Mouse (Mus musculus) retina, postnatal 1 day (tissue): ENCODE data around the gene Slc9a2.
"Not testable (repeated sequence)": the region's sequence is repeated elsewhere in the genome, so short reads cannot be mapped to it uniquely, and the experiment has no call there.

Experiments
- DNase-seq: peaks from one replicate; pipeline ENCODE4 v3.0.0-alpha.2; 2012

Gene Slc9a2

DNA sequence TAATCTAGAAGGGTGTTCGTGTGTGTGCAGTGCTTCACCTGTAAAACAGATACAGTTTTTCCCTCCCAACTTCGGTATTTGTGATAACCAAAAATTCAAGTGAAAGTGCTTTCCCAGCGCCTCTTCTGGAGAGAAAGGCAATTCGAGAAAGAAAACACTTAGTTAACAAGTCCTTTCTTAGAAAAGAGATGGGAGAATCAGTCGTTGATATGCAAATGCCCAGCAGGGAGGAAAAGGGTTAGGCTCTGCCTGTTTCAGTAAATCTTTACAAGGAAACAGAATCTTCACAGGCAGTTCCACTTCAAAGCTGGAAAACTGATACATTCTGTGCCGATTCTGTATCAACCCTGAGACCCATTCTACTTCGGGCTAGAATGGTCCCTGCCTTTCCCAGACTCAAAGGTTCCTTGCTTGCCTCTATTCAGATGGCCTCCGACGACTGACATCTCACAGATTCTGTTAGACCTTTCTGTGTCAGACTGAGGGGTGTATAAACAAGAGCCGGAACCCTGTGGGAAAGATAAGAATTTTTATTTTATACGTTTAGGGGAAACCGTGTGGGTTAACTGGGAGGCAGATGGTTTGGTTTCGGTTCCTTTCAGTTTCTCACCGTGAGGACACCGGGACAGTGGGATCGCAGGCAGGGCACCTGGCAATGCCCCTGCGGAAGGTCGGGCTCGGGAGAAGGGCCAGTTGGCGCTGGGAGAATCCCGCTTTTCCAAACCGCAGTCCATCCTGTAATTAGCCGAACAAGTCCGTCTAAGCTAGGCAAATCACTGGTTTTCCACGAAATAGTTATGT lies at the start of gene Slc9a2:
Gene Slc9a2, plus strand, starts transcription at position 508 of the 801 bp plus-strand sequence.
- no peak for DNase-seq

DNA sequence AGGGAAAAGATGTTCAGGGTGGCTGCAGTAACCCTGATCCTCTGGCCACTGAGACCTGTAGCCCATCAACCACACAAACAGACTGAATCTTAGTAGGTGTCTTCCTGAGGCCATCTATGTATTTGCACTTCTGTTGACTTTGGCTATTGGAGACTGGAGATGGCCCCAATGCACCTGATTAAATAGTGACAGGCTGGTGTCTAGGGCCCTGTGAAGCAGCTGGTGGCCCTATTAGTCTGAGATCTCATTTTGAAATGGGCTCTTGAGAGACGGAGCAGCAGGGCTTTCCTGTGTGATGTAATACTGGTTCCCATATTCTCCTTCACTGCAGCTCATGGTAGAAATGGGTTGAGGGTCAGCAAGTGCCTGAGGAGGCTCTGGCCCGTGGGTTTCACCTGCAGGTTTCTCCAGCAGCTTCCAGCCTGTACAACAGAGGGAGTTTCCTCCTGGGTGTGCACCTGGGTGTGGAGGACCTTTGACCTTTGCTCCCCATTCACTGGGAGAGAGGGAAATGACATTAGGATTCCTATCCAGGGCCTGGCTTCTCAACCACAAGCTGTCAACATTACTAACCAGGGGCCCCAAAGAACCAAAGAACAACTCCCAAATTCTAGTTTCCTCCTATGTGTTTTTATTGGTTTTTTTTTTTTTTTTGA lies 47.8 kb upstream of the Slc9a2 start:
- no peak for DNase-seq

DNA sequence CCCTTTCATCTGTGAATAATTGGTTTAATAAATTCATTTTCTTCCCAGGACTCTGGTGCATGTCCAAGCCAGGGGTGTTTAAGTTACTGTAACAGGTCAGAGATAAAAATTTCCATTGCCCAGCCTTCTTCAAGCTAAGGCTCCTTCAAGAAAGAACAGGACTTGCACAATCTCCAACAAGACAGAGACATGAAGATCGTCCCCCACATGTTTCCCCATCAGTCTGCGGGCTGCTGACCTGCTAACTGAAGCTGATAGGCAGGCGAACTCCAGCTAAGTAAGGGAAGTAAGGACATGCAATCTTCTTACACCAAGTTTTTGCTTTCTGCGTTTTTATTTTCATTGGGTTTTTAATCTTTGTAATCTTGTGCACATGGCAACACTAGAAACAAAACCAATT lies 45.8 kb upstream of the Slc9a2 start:
- DNase-seq: no peak

DNA sequence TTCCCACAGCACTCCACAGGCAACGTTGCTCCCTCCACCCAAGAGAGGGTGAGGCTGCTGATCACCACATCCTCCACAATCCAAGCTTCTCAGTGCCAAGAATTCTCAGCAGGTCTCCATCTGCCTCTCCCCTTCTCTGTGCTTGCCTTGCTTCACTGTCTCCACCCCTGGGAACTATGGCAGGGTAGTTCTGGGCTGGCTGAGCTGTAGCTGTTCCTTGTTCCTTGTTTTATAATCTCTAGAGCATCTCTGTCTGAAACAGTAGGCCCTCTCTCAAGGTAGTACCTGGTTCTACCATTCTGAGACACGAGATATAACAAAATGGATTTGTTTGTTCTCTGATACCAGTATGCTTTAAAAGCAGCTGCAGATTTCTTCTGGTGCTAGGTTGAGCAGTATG lies 32.1 kb upstream of the Slc9a2 start:
- DNase-seq: no peak

DNA sequence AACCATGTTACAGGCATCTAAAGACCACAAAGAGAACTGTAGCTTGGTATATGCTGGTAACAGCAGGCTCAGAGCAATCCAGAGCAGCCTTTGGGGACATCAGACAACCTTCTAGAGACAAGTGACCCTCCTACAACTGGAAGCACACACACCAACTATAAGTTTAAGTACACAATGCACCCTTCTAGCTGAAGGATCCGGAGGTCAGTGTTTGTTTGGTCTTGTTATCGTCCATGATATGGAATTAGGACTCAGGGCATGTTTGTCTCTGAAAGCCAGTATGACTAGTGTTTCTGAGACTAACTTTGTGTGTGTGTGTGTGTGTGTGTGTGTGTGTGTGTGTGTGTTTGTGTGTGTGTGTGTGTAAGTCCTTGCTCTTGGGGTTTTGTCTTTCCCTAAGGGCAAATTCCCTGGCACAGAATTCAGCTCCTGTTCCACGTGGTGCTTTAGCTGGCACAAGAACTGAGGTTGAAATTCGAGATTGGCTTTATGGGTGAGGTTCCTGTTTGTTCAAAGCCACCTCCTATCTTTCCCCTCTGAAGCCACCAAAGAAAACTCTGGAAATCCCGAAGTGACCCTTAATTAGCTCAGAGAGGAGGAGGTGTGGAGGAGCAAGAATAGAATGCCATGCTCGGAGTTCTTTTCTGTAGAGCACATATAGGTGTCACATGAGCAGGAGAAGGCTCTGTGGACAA lies 29.4 kb upstream of the Slc9a2 start:
- no peak for DNase-seq

DNA sequence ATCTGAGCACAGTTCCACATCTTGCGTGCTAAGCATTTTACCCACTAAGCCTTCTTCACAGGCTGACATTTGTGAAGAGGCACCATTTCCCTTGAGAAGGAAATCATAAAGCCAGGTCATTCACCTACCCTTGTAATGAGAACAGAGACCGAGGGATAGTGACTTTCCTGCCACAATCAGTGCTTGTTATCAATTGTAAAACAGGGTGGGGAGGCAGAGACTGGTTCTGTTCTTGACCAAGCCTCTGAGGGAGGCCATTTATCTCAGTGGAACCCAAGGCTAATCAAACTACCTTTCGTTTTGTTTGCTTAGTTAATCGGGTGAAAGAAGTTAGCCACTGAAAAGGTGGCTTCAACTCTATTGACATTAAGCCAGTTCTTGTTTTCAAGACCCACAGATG lies 23.3 kb upstream of the Slc9a2 start:
- no peak for DNase-seq

DNA sequence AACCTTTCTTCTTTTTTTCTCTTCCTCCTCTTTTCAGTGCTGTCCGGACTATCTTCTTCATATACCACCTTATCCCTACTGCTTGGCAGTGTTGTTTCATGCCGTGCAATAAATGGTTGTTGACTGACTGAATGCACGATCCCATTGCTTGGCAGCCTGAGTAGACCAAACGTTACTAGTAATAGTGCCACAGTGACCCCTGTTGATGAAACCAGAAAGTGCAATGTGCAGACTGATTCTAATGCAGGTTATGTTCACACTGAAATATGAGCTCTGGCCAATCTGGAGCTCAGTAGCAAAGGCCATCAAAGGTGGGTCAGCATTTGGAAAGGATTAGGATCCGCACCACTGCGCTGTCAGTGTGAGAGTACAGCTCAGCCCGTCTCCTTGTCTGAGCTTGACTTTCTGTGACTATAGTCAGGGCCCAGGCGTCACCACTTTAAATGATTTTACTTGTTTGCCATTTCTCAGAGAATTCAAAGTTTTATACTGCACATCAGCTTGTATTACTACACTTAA lies 22.3 kb upstream of the Slc9a2 start:
- peak; percentile 58 for DNase-seq

DNA sequence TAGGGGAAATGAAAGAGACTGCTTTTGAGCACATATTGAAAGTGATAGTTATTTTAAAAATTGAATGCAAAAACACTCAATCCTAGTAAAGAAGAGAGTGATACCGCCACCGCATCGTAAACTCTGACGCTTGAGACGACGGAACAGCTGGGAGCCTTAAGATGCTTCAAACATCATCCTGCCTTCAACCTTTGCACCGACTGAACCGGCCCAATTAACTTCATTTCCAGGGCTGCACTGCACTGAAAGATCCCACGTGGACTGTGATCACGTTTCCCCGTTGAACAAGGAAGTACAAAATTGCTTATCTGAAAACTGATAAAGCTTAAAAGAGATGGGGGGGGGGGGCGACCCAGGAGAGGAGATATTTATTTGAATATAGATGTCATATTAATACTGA lies 21.4 kb upstream of the Slc9a2 start:
- no peak for DNase-seq

DNA sequence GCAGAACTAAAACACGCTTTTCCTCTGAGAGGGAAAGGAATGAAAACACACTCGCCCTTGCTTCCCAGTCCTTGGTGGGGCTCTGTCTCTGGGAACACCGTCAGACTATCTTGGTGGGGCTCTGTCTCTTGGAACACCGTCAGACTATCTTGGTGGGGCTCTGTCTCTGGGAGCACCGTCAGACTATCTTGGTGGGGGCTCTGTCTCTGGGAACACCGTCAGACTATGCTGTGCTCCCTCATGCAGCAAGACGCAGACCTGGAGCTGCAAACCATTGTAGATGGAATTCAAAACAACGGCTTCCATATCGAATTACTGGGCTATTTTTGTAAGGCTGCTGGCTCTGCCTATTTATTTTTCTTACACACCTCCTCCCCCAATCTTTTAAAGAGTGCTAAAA lies 20.9 kb upstream of the Slc9a2 start:
- no peak for DNase-seq

DNA sequence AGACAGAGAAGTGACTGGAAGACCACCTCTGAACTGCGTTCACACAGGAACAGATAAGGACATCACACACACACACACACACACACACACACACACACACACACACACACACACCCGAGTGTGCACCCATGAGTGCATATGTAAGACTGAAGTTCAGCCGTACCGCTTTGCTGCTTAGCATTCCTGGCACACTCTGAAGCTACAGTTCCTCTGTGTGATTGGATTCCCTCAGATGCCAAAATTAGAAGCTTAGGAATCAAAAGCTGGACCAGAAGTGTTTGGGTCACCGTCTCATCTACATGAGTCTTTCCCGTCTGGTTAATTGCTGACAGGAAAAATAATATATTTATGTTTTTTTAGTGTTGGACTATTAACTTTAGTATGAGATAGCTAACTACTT lies 19.5 kb upstream of the Slc9a2 start:
- no peak for DNase-seq

DNA sequence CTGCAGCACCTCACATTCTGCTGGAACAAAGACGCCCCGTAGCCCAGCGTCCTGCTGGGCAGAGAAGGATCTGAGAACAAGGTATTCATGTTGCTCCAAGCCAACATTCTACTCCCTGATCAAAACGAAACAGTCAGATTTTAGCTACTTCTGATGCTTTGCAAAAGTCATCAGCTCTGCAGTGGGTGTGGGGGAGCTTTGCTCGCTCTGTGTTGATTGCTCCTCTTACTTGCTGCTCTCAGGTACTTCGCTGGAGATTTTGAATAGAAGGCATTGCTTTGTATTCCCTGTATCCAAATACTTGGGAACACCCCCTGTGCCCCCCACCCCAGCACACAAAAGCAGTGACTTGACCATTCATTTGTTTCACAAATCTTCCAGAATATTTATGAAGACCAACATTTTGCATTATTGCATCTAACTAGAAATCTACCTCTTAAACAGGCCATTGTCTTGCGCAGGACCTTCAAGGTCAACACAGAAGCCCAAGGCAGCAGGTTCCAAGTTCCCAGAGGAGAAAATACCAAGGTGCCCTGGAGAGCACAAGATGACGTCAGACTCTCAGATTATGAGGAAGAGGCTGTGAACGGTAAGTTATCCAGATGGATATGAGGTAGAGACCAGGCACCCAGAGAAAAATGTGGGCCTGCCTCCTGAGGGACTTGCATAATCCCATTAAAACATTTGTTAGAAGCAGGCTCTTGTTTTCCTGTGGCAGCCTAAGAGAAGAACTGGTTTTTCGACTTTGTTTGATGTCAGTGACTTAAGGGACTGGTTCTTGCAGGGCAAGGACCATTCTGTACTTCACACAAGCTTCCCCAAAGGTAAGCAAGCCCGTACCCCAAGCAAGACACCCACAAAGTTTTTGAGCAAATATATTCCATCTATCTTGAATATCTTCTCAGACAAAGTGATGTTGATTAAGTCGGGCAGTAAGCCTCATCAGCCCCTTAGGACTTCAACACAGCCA lies 14.7 kb upstream of the Slc9a2 start:
- no peak for DNase-seq

DNA sequence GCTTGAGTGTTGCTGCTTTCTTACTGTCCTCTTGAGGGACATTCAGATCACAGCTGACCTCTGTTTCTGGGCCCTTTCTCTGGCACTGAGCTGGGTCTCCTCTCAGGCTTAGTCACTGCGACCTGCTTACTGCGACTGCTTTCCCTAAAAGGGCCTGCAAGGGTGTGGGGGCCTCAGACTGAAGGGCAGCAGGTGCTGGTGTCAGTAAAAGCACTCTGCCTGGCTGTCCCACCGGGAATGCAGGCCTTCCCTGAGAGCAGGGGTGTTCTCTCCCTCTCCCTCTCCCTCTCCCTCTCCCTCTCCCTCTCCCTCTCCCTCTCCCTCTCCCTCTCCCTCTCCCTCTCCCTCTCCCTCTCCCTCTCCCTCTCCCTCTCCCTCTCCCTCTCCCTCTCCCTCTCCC lies 12.9 kb upstream of the Slc9a2 start:
- not testable (repeated sequence) for DNase-seq

DNA sequence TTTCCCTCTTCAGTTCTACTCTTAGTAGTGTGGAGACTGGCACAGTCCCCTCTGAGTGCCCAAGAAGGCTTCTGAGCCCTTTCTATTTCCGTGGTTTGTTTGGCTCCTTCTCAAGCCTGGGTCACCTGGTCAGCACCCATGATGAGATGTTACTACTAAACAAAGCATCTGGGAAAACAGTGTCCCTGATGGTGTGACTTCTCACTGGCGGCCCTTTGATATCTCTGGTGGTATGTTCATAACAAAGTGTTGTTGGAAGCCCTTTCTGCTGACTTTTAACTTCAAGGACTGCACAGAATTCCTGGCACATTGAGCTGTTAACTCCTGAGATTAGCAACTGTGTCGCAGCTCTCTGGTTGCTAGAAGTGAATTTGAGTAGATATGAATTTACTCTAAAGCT lies 10.3 kb upstream of the Slc9a2 start:
- no peak for DNase-seq

DNA sequence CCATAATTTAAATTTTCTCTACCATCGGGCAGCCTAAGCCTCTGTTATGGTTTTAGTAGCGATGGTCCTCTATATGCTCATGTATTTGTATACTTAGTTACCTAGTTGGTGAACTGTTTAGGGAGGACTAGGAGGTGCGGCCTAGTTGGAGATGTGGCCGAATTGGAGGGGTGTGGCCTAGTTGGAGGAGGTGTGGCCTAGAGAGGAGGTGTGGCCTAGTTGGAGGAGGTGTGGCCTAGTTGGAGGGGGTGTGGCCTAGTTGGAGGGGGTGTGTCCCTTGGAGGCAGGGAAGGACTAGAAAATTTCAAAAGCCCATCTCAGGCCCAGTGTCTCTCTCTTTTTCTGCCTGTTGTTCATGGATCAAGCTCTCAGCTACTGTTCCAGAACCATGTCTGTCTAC lies 8.9 kb upstream of the Slc9a2 start:
- no peak for DNase-seq

DNA sequence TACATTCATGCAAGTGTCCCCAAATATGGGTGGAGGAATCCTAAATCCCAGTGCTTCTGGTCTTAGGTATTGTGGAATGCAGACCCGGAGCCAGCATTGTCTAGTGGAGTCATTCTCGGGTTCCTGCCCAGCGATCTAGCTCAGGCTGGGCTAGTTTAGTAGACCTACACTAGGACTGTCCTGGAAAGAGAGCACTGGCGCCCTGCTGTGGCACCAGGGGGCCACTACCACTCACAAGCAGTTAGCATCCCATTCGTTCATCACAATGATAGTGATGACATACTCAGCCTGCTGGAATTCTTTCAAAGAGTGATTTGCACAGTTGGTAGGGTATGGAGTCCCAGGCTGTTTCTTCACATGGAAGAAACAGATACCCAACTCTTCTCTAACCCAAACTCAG lies 3.1 kb upstream of the Slc9a2 start:
- DNase-seq: no peak

DNA sequence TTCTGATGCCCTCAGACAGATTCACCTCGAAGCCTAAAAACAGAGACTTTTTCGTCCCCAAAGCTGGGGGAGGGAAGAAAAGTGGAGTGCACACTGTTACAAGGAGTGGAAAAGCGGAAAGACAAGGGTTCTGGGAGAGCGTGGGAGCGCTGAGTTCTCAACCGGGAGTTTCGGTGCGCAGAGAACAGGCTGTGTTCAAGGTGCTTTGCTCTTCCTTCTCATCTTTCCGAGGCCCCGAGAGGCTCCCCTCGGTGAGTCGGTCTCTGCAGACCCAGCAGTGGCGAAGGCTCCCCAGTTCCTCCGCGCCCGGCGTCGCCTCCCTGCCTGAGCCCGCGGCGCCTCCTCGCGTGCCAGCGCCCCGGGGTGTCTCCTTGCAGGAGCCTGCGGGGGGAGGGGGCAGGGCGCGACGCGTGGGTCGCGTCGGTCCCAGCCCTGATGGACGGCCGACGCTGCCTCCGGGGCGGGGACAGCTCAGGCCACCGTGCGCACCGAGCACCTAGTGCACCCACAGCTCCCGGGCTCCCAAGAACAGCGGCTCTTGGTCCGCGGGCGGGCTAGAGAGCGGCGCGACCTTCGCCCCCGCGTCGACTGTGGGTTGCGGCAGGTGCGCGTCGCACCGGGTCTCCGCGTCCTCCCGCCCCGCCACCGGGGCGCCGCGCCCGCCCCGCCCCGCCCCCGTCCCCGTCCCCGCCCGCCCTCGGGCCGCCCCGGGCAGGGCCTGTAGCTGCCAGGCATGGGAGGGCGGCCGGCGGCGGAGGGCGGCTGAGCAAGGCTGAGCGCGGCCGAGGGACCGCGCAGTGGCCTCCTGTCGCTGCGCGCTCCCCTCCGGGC lies 709 bp downstream of the Slc9a2 start:
- DNase-seq: peak; percentile 65

DNA sequence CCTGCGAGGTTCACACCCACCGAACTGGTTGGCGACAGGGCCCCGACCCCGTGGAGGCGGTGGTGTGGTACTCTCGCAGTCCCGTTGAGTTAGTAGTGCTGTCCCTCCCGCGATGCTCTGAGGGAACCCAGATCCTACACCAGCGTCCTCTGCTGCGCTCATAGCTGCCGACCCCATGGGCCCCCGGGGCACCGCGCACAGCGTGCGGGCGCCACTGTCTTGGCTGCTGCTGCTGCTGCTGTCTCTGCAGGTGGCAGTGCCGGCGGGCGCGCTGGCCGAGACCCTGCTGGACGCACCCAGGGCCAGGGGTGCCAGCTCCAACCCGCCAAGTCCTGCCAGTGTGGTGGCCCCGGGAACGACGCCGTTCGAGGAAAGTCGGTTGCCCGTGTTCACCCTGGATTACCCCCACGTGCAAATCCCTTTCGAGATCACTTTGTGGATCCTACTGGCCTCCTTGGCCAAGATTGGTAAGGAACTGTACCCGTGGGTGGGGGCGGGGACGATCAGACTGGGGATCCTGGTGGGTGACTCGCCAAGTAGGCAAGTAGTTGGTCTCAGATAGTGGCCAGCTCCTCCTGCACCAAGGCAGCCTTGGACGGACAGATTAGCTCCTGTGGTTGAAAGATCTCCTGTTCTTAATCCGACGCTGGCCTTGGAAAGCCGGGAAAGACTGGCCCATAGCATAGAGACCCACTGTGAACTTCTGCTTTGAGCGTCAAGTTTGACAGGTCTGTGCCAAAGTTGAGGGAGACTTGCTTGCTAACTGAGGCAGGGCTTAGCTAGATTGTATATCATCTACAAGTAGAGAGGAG lies 1.5 kb downstream of the Slc9a2 start:
- peak; percentile 55 for DNase-seq

DNA sequence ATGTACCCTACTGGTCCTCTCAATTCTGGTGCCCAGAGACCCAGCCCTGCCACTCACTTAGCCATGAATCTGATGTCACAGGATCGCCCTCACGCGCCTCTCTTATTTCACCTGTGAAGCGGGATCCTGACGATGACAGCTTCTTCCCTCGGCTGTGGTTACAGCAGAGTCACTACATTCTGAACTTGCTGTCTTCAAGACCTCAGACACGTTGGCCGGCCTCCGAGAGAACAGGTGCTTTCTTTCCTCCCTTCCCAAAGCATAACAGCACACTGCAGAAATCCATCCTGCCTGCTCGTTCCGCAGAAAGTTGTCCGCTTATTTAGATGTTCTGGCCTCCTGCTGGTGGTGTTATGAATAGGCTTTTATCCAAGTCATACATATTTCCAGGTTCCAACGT lies 13.9 kb downstream of the Slc9a2 start:
- no peak for DNase-seq

DNA sequence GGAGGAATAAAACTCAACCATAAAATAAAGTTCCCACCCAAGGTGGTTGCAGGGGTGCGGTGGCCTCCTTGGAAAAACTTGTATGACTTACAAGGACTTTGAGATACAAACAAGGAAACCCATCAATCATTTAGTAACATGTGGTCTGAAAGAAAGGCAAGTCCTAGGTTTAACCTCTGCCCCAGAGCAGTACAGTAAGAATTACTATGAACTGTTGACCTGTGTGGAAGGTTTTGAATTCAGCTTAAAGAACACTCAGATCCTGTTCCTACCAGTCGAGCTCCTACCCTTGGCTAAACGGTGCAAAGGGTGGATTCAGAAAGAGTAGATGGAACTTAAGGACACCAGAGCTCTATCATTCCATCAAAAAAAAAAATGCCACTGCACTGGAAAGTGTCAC lies 16.1 kb downstream of the Slc9a2 start:
- DNase-seq: no peak

DNA sequence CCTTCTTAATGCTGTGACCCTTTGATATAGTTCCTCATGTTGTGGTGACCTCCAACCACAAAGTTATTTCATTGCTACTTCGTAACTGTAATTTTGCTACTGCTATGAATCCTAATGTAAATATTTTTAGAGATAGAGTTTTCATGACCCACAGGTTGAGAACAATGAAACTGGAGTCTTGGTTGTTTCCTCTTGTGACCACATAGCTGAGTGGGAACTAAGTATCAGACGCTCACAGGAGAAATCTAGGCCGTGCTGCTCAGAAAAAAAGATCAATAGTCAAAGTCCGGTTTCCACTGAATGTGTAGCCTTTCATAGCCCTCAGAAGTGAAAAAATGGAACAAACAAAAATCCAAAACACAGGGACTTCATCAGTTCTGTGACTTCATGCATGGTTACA lies 24.7 kb downstream of the Slc9a2 start:
- no peak for DNase-seq

DNA sequence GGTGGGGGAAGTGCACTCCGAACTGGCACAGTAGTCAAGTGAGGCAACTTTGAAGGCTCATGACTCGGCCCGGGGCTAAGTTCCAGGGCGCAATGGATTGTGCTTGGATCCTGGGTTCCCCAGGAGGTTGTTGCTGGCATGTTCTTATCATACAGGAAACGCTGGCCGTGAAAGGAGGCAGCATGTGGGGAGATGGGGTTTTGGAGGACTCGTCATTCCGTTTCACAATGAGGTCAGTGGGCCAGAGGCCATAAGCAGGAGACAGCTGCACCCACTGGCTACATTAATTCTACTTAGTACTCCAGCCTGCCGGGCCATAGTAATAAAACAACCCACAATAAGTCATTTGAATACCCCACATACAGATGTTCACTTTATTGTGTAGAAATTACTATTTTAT lies 34.6 kb downstream of the Slc9a2 start:
- no peak for DNase-seq
